Mouse (Mus musculus) C2C12 (cell line): ENCODE data around the gene Ccdc62. TPM values are rescaled to one million over a fixed set of nuclear protein-coding genes. Genes with fewer than 3 reads are reported as not detected.

ENCODE experiments used
- H3K27me3 ChIP-seq: one replicate; pipeline ENCODE4 v1.6.1; 2011; ENCODE audit not compliant: control insufficient read depth, insufficient read depth, insufficient read length
- H3K36me3 ChIP-seq: one replicate; pipeline ENCODE4 v1.6.1; 2011; ENCODE audit not compliant: control insufficient read depth, insufficient read depth
- H3K4me3 ChIP-seq: one replicate; pipeline ENCODE4 v1.5.1; 2011; ENCODE audit warnings: mild to moderate bottlenecking, control low read depth; ENCODE audit not compliant: poor library complexity, insufficient read depth, severe bottlenecking
- H3K79me2 ChIP-seq: one replicate; pipeline ENCODE4 v1.6.1; 2011; ENCODE audit not compliant: control insufficient read depth, insufficient read depth
- H3K79me3 ChIP-seq: one replicate; pipeline ENCODE4 v1.6.1; 2011; ENCODE audit warnings: low read depth, control low read depth
- H3ac ChIP-seq: one replicate; pipeline ENCODE3; 2011; ENCODE audit warnings: low read depth; ENCODE audit not compliant: control insufficient read depth, insufficient read length
- CEBPB ChIP-seq: IDR thresholded peaks from one replicate; pipeline ENCODE4 v1.6.1; 2011; ENCODE audit warnings: low read depth, mild to moderate bottlenecking, control low read depth, moderate library complexity
- CTCF ChIP-seq: IDR thresholded peaks from one replicate; pipeline ENCODE4 v1.5.1; 2011; ENCODE audit not compliant: control insufficient read depth, insufficient read depth, insufficient read length
- FOSL1 ChIP-seq: IDR thresholded peaks from one replicate; pipeline ENCODE4 v1.8.0; 2011; ENCODE audit warnings: mild to moderate bottlenecking, low read length; ENCODE audit not compliant: poor library complexity, insufficient read depth, severe bottlenecking
- MAX ChIP-seq: IDR thresholded peaks from one replicate; pipeline ENCODE4 v1.6.1; 2011; ENCODE audit warnings: mild to moderate bottlenecking, control low read depth
- MYOD1 ChIP-seq: IDR thresholded peaks from one replicate; pipeline ENCODE4 v1.6.1; 2011; ENCODE audit warnings: low read depth; ENCODE audit not compliant: control insufficient read depth, insufficient read length
- MYOG ChIP-seq: IDR thresholded peaks from one replicate; pipeline ENCODE4 v1.6.1; 2011; ENCODE audit not compliant: control insufficient read depth, insufficient read length; ENCODE audit errors: extremely low read depth
- USF1 ChIP-seq: IDR thresholded peaks from one replicate; pipeline ENCODE4 v1.6.1; 2011; ENCODE audit warnings: low read depth, mild to moderate bottlenecking, control low read depth, moderate library complexity
- polyA plus RNA-seq: library from polyadenylated mRNA; unstranded; fragments of >200 nt; fragmentation: generic; extraction: Trizol; gene quantifications from one replicate; pipeline ENCODE4 v1.2.1, GENCODE M21; 2012; ENCODE audit warnings: missing spikeins

The Ccdc62 gene
- polyA plus RNA-seq, 1 experiment: 2.5 TPM

DNA sequence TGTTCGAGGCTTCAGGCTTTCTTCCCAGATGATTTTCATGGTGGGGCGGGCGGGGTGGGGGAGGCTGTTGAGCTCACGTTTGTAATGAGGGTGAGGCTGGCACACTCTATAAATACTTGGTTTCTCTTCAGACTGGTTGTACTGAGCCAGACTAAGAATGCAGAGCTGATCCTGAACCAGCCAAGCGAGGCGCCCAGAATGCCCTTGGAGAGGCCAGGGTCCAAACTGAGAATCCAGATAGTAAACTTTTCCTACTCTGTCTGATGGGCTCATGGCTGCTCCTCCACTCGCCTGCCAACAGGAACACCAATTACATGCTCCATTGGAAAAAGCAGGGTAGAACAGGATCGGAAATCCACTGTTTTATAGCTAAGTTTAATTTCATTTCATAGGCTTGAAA lies 38.7 kb downstream of the Ccdc62 start:
- H3K79me2 ChIP-seq: peaks cover 3% of the 10 kb centered on the region
- H3K79me3 ChIP-seq: peaks cover under 1% of the 10 kb centered on the region
- TF ChIP-seq USF1: no peak
- TF ChIP-seq CTCF: no peak
- H3K36me3 ChIP-seq: no peaks in the 10 kb centered on the region
- no peaks in the 10 kb centered on the region for H3K27me3 ChIP-seq
- no peak overlapping the region for H3K4me3 ChIP-seq
- H3ac ChIP-seq: no peak overlapping the region

- peaks cover 6% of the 10 kb centered on the region for H3K79me3 ChIP-seq
- no peaks in the 10 kb centered on the region for H3K27me3 ChIP-seq
- no peak for TF ChIP-seq MYOD1
- no peak for TF ChIP-seq USF1
- no peak for TF ChIP-seq FOSL1
- no peak for TF ChIP-seq MYOG
- no peak for TF ChIP-seq CTCF
- TF ChIP-seq CEBPB: no peak
- no peak for TF ChIP-seq MAX
- no peak overlapping the region for H3K4me3 ChIP-seq
- H3ac ChIP-seq: no peak overlapping the region
- H3K36me3 ChIP-seq: no peaks in the 10 kb centered on the region
- H3K79me2 ChIP-seq: peaks cover 14% of the 10 kb centered on the region
Observed at GRCm38 (mm10) chr5:123970576-123970975, 40.1 kb downstream of the Ccdc62 start.

DNA sequence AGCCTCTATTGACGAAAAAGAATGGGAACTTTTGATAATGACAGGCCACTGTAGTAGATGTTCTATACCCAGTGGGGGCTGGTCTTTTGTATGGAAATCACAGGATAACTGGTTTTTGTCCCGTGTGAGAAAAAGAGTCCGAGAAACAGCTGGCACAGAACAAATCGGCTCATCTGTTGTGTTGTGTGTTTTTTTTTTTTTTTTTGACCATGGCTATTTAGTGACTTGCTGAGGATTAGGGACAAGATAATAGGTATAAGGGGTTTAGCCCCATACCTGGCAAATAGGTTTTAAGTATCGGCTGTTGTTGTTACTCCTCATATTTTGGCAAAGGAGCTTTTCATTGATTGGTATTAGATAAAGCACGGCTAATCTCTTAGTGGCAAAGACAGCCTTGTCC lies 42.0 kb downstream of the Ccdc62 start:
- no peaks in the 10 kb centered on the region for H3K27me3 ChIP-seq
- H3K79me2 ChIP-seq: peaks cover 28% of the 10 kb centered on the region
- H3K79me3 ChIP-seq: peaks cover 9% of the 10 kb centered on the region
- H3ac ChIP-seq: no peak overlapping the region
- no peaks in the 10 kb centered on the region for H3K36me3 ChIP-seq
- TF ChIP-seq USF1 (no peak), MYOG (no peak), CEBPB (no peak)
- H3K4me3 ChIP-seq: no peak overlapping the region

DNA sequence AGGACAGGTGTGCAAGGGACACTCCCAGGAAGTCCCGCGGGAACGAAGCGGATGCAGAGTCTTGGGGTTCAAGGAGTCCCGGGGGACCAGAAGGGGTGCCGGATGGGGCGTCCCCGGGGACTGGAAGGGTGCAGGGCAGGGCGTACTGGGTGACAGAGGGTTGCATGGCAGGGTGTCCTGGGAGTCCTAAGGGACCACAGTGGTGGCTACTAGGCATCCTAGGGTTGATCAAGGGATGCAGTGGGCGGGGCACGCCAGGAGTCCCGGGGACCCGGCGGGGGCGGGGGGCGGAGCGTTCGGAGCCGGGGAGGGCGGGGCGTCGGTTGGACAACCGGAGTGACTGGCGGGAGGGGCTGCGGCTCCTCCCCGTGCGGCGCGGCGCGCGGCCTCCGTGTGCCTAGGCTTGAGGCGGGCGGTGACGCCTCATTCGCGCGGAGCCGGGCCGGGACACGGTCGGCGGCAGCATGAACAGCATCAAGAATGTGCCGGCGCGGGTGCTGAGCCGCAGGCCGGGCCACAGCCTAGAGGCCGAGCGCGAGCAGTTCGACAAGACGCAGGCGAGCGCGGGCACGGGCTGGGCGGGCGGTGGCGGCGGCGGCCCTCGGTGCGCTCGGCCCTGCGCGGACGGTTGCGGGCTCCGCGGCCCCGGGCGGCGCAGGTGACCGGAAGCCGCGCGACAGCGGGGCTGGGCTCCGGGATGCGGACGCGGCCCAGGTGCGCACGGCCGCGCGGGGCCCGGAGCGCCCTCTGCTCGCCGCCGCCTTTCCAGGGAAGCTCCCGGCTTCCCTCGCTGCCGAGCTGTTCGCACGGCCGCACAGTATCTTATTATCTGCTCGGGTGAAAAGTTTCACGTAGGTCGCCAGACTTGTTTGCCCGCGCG lies 43.1 kb downstream of the Ccdc62 start, which contains the start of gene Hip1r:
TSS of gene Hip1r (plus strand) at position 330 of the 880 bp plus-strand sequence.
- TF ChIP-seq MYOD1: no peak
- no peak for TF ChIP-seq FOSL1
- TF ChIP-seq USF1: no peak
- no peak for TF ChIP-seq CEBPB
- no peak for TF ChIP-seq MAX
- TF ChIP-seq MYOG: no peak
- TF ChIP-seq CTCF: no peak
- Histone ChIP-seq H3K36me3 (no peaks in the 10 kb centered on the region), H3K79me3 (peaks cover 12% of the 10 kb centered on the region), H3K79me2 (peaks cover 38% of the 10 kb centered on the region), H3ac (peak within 1 kb of the TSS; percentile 59), H3K27me3 (no peaks in the 10 kb centered on the region), H3K4me3 (peak within 1 kb of the TSS; percentile 55)

GRCm38 (mm10) chr5:123974179-123974485 lies 43.7 kb downstream of the Ccdc62 start:
- TF ChIP-seq MYOG: no peak
- no peak for TF ChIP-seq MYOD1
- no peak for TF ChIP-seq CTCF
- no peak for TF ChIP-seq MAX
- TF ChIP-seq FOSL1: no peak
- no peak for TF ChIP-seq CEBPB
- TF ChIP-seq USF1: no peak
- Histone ChIP-seq H3K4me3 (peak overlapping the region; percentile 55), H3K27me3 (no peaks in the 10 kb centered on the region), H3K79me3 (peaks cover 16% of the 10 kb centered on the region), H3K36me3 (no peaks in the 10 kb centered on the region), H3ac (peak overlapping the region; percentile 59), H3K79me2 (peaks cover 43% of the 10 kb centered on the region)

- Histone ChIP-seq H3K36me3 (no peaks in the 10 kb centered on the region), H3K4me3 (peak overlapping the region; percentile 55), H3K79me3 (peaks cover 18% of the 10 kb centered on the region), H3ac (no peak overlapping the region), H3K79me2 (peaks cover 49% of the 10 kb centered on the region), H3K27me3 (no peaks in the 10 kb centered on the region)
- TF ChIP-seq MYOD1 (no peak), MAX (no peak), CTCF (no peak), MYOG (no peak), USF1 (no peak), CEBPB (no peak), FOSL1 (no peak)
Observed at GRCm38 (mm10) chr5:123974616-123975111, 44.2 kb downstream of the Ccdc62 start.
